Mouse (Mus musculus): ENCODE measurements around the gene Shisal1. TPM values are rescaled to one million over a fixed set of nuclear protein-coding genes. Genes with fewer than 3 reads are reported as not detected.
A peak's percentile ranks its signal among the peaks of the same experiment; 100 is the strongest.

Gene Shisal1
- total RNA-seq, 2 experiments from 2014 or later, result not detected

DNA sequence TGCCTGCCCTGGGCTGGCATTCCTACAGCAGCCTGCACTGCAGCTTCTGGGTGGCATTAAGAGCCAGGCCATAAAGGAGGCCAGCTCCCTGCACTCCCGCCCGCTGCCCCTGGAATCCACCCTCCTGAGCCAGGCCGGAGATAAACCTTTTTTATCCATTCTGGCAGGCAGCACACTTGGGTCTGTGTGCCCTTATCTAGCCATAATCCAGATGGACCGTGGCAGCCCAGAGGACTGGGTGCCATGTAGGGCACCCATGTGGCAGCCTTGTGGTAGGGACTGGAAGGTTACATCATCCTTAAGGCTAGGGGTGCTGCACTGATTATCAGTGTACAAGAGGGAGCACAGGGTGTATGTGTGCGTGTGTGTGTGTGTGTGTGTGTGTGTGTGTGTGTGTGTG is 16.4 kb downstream of the Shisal1 start:
- peak; percentile 89 for ATAC-seq (replicated peaks; ENCODE audit: low FRiP score, low TSS enrichment, poor library complexity, severe bottlenecking)

GRCm38 (mm10) chr15:84427624-84428023 is 19.3 kb downstream of the Shisal1 start:
- no peak for ATAC-seq (replicated peaks; ENCODE audit: low FRiP score, low TSS enrichment, poor library complexity, severe bottlenecking)

DNA sequence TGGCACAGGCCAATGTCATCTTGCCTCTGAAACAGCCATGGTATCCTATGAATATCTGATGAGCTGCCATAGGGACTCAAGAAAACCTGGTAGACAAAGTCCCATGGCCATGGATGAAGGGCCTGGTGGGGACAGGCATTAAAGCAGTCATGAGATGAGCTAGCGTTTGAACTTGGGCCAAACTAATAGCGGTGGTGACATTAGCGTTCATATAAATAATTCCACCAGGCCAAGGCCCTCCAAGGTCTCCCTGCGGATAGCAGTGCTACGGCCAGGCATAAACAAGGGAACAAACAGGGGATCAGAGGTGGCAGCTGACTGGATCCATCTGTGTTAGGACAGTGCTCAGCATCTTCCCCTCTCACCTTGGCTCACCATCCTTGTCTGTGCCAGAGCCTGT is 21.2 kb downstream of the Shisal1 start:
- ATAC-seq (replicated peaks; ENCODE audit: low FRiP score, low TSS enrichment, poor library complexity, severe bottlenecking), result no peak

DNA sequence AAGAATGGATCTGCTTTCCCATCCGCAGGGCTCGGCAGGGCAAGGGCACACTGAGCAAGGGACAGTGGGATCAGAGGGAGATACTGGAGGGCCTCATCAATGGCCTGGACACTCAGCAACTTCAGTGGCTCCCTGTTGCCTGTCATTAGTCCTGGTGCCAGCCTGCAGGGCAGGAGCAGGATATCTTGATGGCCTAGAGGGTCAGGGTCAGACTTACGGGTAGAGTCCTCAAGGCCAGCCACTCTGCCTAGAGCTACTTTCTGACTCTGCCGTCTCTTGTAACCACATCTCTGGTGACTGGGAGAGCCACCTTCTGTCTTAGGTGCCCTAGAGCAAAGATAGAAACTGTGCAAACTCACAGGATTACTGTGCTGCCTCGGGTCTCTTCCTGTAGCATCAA is 23.1 kb downstream of the Shisal1 start:
- no peak for ATAC-seq (replicated peaks; ENCODE audit: low FRiP score, low TSS enrichment, poor library complexity, severe bottlenecking)

DNA sequence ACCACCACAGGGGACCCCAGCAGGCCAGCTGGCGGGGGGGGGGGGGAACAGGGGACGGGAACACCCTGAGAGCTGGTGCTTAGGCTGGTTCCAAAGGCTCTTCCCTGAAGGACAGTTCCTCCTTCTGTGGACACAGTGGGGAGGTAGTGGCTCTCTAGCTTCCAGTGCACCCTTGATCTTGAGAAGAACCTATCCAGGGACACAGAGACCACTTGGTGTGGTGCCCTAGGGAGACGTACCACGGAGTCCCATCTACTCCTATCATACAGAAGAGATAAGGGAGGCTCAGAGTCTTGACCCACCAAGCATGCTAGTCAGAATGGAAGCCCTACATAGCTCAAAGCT is 28.7 kb downstream of the Shisal1 start:
- no peak for ATAC-seq (replicated peaks; ENCODE audit: low FRiP score, low TSS enrichment, poor library complexity, severe bottlenecking)

DNA sequence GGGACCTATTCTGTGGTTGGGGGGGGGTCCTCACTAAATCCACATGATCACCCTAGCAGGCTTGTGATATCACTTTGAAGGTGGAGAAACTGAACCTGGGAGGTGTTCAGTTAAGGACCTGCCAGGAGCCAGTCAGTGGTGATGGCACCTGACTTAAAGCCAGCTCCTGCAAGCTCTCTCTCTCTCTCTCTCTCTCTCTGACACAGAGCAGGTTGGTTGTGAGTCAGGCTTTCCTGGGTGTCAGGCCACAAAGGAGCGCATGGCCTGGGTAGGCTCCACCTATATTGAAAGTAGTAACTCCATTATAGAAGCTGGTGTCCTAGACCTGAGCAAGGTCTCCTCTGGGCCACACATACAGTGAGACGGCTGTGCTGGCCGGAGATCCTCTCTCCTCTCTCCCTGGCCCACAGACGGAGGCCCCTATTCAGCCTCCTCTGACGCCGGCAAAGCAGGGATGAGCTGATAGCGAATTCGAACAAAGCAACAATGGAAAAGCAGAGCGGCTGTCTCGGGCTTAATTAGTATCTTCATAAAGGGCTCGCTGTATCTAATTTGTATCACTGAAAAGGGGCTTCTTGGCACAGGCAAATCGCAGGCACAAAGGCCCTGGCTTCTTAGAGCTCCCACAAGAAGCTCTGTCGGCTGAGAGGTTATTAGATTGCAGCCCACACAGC is 29.2 kb downstream of the Shisal1 start:
- ATAC-seq (replicated peaks; ENCODE audit: low FRiP score, low TSS enrichment, poor library complexity, severe bottlenecking), result no peak

- no peak for ATAC-seq (replicated peaks; ENCODE audit: low FRiP score, low TSS enrichment, poor library complexity, severe bottlenecking)
Measured at GRCm38 (mm10) chr15:84417017-84417416, 29.9 kb downstream of the Shisal1 start.

DNA sequence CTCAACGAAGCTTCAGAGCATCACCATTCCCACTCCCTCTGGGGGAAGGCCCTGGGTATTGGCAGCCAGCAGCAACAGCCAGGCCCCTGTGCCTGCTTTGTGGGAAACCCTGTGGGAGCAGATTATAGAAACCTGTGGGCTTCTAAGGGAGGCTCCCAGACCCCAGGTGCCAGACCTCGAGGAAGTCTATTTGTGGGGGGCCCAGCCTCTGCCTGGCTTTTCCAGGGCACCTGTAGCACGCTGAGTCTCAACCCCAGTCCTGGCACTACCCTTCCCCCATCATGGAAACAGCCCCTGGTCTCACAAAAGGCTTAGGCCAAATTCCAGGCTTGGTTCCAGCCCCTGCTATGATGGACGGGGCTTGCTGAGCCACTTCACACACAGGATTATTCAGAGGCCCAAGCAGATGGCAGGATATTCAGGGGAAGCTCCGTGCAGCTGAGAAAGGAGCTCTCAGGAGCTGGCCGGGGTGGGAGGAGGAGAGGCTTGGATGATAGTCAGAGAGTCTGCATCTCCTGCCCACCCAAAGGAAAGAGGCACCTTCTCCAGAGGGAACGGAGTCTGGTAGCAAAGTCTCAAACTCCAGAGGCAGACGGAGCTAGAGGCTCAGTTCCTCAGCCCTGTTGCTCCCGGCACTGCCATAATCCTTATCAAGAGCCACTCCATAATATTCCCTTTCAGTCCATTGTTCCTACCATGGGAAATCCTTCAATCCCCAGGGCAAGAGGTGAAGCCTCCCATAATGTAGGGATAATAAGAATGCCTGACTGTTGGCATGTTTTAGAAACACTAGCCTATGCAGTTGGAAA is 32.7 kb downstream of the Shisal1 start:
- no peak for ATAC-seq (replicated peaks; ENCODE audit: low FRiP score, low TSS enrichment, poor library complexity, severe bottlenecking)

GRCm38 (mm10) chr15:84412409-84412808 is 34.5 kb downstream of the Shisal1 start:
- peak; percentile 95 for ATAC-seq (replicated peaks; ENCODE audit: low FRiP score, low TSS enrichment, poor library complexity, severe bottlenecking)

GRCm38 (mm10) chr15:84410052-84410451 is 36.8 kb downstream of the Shisal1 start:
- no peak for ATAC-seq (replicated peaks; ENCODE audit: low FRiP score, low TSS enrichment, poor library complexity, severe bottlenecking)

DNA sequence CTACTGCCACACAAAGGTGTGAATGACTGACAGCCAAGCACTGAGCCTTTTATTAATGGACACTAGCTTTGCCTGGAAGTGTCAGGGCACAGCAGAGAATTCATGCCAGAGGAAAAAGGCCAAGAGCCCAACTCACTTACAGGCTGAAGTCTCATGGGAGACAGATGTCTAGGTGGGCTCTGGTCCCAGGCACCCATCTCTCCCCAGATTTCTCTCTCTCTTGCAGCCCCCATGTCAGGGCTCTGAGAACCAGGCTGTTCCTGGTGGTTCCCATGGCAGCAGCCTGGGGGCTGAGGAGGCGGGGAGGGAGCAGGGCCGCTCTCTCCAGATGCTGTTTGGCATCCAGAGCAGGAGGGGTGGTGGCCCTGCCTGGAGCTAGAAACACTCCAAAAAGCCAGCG is 38.3 kb downstream of the Shisal1 start:
- ATAC-seq (replicated peaks; ENCODE audit: low FRiP score, low TSS enrichment, poor library complexity, severe bottlenecking), result no peak

GRCm38 (mm10) chr15:84405759-84406158 is 41.1 kb downstream of the Shisal1 start:
- ATAC-seq (replicated peaks; ENCODE audit: low FRiP score, low TSS enrichment, poor library complexity, severe bottlenecking), result no peak

DNA sequence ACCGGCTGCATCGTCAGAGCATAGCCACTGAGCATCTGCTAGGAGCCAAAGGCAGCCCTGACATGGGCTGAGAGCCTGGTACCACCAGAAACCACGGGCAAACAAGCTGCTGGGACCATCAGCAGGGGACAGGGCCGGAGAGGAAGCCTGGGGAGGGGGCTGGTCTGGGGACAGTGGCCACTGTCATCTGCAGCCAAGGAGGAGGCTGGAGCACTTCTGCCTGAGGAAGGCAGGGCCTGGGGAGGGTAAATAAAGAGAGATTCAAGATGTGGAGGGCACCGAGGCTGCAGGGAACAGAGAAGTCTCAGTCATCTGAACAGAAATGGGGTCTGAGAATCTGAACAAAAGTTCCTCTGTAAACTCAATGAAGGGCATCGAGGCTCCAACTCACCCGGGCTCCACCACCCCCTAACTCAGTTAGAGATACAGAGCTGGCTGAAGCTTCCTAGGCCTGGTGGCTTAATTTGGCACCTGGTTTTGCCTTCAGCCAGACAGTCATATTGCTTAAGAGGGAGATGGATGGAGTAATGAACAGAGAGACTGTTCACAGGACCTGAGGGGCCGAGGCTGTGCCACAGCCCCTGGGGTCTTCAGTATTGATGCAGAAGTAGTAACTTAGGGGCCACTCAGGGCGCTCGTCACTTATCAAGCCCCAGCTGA is 43.3 kb downstream of the Shisal1 start:
- no peak for ATAC-seq (replicated peaks; ENCODE audit: low FRiP score, low TSS enrichment, poor library complexity, severe bottlenecking)

GRCm38 (mm10) chr15:84398617-84399016 is 48.3 kb downstream of the Shisal1 start:
- ATAC-seq (replicated peaks; ENCODE audit: low FRiP score, low TSS enrichment, poor library complexity, severe bottlenecking), result no peak

GRCm38 (mm10) chr15:84397663-84398169 is 49.2 kb downstream of the Shisal1 start:
- ATAC-seq (replicated peaks; ENCODE audit: low FRiP score, low TSS enrichment, poor library complexity, severe bottlenecking), result no peak

DNA sequence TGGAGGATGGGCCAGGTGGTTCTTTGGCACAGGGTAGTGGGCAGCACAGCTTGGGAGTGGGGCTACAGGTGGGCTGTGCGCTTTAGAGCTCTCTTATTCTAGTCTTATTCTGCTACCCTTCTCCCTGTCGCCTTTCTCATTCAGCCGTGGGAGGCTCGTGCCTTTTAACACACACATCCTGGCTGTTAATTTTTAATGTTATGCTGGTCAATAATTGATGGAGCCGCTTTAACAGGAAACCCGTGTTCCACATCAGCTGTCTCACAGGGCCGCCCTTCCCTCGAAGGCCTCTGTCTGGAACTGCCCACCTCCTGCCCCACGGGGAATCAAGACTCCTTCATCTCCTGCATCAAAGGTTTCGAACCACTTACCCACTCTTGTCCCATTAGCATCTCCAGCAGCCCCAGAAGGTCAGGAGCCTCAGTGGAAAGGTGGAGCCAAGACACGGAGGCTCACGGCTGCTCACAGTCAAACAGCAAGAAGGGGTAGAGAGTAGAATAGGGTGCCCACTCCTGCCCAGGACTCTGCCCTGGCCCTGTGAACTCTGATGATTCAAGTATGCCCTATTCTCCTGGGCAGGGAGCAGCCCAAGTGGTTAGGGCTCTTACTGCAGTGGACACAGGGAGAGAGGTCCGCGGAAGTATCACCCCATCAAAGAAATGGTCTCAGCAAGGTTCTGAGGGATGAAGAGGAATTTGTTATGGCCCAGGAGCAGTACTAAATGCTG is 51.4 kb downstream of the Shisal1 start:
- ATAC-seq (replicated peaks; ENCODE audit: low FRiP score, low TSS enrichment, poor library complexity, severe bottlenecking), result no peak

- ATAC-seq (replicated peaks; ENCODE audit: low FRiP score, low TSS enrichment, poor library complexity, severe bottlenecking), result no peak; the same call in 1 of the 2 replicates
Measured at GRCm38 (mm10) chr15:84393341-84393740, 53.6 kb downstream of the Shisal1 start.

- no peak for ATAC-seq (replicated peaks; ENCODE audit: low FRiP score, low TSS enrichment, poor library complexity, severe bottlenecking)
Measured at GRCm38 (mm10) chr15:84392840-84393239, 54.1 kb downstream of the Shisal1 start.

DNA sequence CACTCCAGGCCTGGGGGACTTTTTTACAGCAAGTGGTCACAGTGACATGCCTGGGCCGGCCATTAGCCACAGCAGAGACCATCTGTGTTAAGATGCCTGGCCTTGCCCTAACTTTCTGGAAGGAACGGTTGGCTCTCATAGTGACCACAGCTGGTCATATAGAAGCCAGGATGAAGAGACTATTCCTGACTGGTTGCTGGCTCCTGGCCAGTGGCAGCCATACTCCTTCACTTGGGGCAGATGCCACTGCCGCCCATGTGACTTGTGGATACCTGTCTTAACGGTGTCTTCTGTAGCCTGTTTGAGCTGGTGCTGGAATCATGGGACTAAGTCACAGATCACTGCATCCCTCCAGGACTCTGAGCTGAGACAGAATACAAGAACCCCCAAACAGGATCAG is 54.8 kb downstream of the Shisal1 start:
- ATAC-seq (replicated peaks; ENCODE audit: low FRiP score, low TSS enrichment, poor library complexity, severe bottlenecking), result no peak

- ATAC-seq (replicated peaks; ENCODE audit: low FRiP score, low TSS enrichment, poor library complexity, severe bottlenecking), result no peak; the same call in 1 of the 2 replicates
Measured at GRCm38 (mm10) chr15:84388698-84389131, 58.2 kb downstream of the Shisal1 start.

Data from megakaryocyte-erythroid progenitor cell, adult 5-6 weeks (primary cell).